Mouse (Mus musculus): Measurements from ENCODE around the gene Chst11.

Gene Chst11

DNA sequence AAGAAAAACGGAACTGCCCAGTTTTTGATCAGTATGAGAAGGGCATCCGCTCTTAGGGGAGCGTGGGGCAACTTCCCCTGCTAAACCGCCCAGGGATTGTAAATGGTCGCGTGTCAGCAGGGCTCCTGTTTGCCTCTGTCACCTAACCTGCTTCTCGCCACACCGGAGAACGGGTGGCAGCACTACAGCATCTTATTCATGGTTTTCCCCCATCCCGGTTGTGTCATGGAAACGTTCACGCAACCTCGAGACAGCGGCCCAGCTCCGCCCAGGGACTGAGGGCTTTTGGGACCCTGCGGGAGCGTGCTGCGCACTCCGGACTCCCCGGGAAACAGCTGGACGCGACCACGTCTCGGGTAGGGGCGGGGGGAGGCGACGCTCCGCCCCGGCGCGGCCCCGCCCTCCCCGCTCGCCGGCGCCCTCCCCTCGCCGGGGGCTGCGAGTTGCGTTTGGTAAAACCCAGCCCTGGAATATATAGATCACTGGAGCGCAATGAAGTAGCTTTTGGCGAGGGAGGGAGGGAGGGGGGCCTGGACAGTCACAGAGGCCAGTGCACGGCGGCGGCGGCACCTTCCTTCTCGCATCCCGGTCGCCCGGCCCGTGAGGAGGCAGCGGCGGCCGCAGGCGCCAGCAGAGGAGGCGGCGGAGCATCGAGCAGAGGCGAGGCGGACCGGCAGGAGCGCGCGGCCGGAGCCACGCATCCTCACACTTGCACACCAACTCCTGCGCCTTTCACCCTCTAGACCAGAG, at the start of gene Chst11:
TSS of gene Chst11 (plus strand) at position 549 of the 750 bp plus-strand sequence.
- DNase-seq (ENCODE audit: inconsistent ontology term), result peak; percentile 75

GRCm38 (mm10) chr10:82935774-82936173, 49.5 kb upstream of the Chst11 start:
- no peak for DNase-seq (ENCODE audit: inconsistent ontology term)

DNA sequence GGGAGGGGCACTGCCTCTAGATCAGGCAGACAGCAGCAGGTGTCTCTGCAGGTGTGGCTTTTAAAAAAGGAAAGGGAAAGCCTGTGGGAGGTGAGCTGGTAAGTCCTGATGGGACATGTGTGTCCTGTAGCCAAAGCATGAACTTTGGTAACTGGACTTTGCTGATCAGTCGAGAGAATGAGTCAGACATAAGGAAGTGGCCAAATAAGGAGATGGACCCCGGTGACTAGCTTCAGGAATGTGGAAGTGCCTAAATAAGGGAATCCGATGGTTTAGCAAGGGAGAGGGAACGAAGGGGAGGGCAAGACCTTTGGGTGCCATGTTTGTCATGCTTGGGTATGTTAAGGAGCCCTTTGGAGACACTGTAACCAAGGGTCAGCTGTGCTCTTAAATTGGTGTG, 31.9 kb upstream of the Chst11 start:
- no peak for DNase-seq (ENCODE audit: inconsistent ontology term)

- no peak for DNase-seq (ENCODE audit: inconsistent ontology term)
Measured at GRCm38 (mm10) chr10:82955117-82955516, 30.2 kb upstream of the Chst11 start.

- peak; percentile 57 for DNase-seq (ENCODE audit: inconsistent ontology term)
Measured at GRCm38 (mm10) chr10:82958218-82958761, 27.0 kb upstream of the Chst11 start.

GRCm38 (mm10) chr10:82959316-82959715, 26.0 kb upstream of the Chst11 start:
- no peak for DNase-seq (ENCODE audit: inconsistent ontology term)

DNA sequence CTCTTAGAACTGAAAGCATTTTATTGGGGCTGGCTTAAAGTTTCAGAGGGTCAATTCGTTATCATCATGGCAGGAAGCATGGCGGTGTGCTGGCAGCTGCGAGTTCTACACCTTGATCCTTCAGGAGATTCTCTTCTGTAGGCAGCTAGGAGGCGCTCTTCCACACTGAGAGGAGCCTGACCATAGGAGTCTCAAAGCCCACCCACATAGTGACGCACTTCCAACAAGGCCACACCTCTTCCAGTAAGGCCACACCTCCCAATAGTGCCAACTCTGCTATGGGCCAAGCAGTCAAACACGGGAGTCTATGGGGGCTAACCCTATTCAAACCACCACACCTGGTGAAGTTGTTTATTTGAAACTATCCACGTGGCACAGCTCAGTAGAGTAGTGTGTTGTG, 24.0 kb upstream of the Chst11 start:
- no peak for DNase-seq (ENCODE audit: inconsistent ontology term)

DNA sequence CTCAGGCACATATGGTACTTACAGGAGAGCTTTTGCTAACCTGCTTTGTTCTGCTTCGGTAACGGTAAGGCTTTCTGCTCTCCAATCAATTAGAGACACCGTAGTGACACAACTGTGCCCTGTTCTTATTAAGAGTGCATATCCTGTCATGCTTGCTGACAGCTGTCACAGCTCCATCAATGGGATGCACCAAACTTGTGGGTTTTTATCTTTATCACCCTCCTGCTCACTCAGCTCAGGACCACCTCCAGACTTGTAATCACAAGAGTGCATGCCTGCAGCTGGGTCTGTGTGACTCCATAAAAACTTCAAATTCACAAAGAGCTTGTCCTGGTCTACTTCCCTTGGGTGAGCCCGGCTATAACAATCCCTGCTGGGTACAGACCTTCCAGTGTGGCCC, 23.3 kb upstream of the Chst11 start:
- DNase-seq (ENCODE audit: inconsistent ontology term), result no peak

- peak; percentile 70 for DNase-seq (ENCODE audit: inconsistent ontology term)
Measured at GRCm38 (mm10) chr10:82962472-82963020, 22.8 kb upstream of the Chst11 start.

DNA sequence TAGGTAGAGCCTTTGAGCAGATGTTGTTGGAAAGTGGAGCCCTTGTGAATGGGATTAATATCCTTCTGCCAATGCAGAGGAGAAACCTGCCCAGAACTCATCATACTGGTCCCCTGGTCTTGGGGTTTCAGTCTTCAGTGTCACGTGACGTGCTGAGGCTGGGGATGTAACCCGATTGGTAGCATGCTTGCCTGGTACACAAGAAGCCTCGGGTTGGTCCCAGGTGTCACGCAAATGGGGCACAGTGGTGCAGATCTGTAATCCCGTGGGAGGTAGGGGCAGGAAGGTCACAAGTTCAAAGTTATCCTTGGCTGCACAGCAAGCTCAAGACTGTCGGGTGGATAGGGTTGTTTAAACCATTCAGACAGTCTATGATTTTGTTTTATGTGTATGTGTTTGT, 20.8 kb upstream of the Chst11 start:
- DNase-seq (ENCODE audit: inconsistent ontology term), result no peak

DNA sequence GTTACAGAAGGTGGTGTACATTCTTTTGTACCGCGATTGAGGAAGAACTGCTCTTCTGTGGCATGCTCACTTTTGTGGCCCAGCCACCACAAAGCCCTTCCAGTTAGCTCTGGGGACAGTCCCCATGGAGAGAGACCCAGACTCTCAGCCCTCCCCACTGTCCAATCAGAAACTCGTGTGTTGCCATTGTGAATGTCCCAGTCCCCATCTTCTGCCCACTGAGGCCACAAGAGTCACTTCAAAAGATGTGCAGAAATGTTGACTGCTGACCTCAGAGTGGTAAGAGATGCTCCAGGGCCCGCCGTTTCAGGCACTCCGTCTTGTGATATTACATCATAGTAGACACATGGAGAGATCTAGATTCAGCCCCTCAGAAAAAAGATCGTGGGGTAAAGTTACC, 18.6 kb upstream of the Chst11 start:
- no peak for DNase-seq (ENCODE audit: inconsistent ontology term)

DNA sequence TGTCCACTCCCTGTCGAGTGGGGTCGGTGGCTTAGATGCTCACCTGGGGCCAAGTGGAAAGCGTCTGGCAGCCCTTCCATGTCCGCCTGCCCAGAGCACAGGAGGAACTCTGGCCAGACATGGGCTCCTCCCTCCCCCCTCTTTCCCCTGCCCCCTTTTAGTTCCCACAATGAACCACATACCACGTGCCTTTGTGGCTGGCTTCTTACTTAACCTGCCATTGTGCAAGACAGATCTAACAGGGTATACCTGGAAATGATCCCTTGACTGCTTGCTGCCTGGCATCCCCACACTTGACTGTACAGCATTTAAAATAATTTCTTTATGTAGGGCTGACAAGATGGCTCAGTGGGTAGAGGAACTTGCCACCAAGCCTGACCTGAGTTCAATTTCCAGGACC, 15.7 kb upstream of the Chst11 start:
- DNase-seq (ENCODE audit: inconsistent ontology term), result no peak

- no peak for DNase-seq (ENCODE audit: inconsistent ontology term)
Measured at GRCm38 (mm10) chr10:82971549-82971948, 13.7 kb upstream of the Chst11 start.

GRCm38 (mm10) chr10:82974201-82974600, 11.1 kb upstream of the Chst11 start:
- DNase-seq (ENCODE audit: inconsistent ontology term), result no peak

DNA sequence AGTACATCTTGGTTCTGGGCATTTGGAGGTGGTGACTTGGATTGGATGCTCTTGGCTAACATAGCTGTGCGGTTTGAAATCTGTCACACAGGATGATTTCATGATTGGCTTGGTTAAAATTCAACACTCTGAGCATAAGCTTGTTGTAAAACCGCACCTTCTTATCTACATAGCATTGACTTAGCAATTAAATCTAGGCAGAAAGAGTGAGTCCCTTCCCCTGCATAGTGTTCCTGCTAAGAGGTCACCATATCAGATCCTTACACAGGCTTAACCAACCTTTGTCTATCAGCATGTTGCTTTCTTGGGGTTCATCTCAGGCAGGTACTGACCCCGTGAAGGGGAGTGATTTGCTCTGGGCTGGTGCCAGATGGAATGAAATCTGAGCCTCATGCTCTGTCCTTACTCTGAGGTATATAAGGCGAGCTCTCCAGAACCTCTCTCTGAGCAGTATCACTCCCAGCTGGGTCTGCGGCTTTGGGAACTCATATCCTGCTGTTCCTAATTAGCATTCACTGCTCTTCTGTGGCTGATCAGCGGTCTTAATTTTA, 10.6 kb upstream of the Chst11 start:
- DNase-seq (ENCODE audit: inconsistent ontology term), result no peak

GRCm38 (mm10) chr10:82975806-82976205, 9.5 kb upstream of the Chst11 start:
- DNase-seq (ENCODE audit: inconsistent ontology term), result no peak

GRCm38 (mm10) chr10:82982286-82982685, 3.0 kb upstream of the Chst11 start:
- DNase-seq (ENCODE audit: inconsistent ontology term), result no peak

- peak; percentile 59 for DNase-seq (ENCODE audit: inconsistent ontology term)
Measured at GRCm38 (mm10) chr10:82985700-82986131, 418 bp downstream of the Chst11 start.

- peak; percentile 30 for DNase-seq (ENCODE audit: inconsistent ontology term)
Measured at GRCm38 (mm10) chr10:82986251-82986992, 1.1 kb downstream of the Chst11 start.

DNA sequence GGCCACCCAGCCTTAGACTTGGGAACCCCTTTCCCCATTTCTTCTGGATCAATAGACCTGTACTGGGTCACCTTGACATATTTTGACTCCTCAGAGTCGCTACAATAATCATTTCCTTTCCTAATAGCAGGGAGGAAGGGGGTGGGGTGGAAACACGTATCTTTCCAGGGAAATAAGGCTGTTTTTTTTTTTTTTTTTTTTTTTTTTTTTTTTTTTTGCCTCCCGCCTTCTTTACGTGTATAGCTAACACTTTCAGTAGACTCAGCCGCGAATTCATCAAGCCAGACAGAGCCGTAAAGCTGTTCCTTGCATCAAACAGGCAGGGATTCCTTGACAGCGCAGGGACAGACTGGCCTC, 1.7 kb downstream of the Chst11 start:
- no peak for DNase-seq (ENCODE audit: inconsistent ontology term)

DNA sequence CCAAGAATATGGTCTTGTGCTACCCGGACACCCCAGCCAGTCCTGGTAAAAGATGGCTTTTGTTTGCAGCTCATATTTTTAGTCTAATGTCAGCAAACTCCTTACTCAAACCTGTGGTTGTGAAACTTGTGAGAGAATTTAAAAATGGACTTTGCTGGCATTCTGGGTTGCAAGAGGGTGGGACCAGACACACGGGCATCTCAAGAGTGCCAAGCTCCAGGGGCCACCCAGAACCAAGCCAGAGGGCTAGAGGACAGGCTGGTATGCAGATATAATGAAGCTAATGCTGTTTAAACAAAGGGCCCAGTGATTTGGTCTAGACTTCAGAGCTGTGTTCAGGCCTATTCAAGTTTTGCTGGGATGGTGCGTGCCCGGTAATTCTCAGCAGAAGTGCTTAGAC, 2.1 kb downstream of the Chst11 start:
- DNase-seq (ENCODE audit: inconsistent ontology term), result peak; percentile 82

GRCm38 (mm10) chr10:82989418-82990025, 4.2 kb downstream of the Chst11 start:
- DNase-seq (ENCODE audit: inconsistent ontology term), result no peak
